Mouse (Mus musculus): Measurements from ENCODE around the gene Gja8. TPM values are rescaled to one million over a fixed set of nuclear protein-coding genes. Genes with fewer than 3 reads are reported as not detected.

Gene Gja8
- not detected for total RNA-seq (2023)

DNA sequence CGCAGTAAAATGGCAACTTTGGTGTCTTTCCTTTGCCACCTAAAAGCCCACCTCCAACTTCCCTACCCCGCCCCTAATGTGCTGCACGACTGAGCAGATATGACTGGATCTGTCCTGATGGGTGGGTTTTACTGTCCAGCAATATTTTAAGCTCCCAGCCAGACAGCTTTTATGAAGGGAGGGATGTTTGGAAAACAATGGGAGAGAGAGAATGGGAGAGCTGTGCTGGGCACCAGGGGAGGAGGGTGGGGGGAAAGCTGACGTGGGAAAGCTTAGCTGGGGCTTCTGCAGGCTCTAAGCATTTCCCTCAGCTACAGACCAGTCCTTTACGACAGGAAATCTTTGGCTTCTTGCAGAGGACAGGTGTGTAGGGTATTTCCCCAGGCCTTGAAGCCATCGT, at the start of gene Gja8:
Gja8 (minus strand) TSS at position 101 of the 400 bp plus-strand sequence.

DNA sequence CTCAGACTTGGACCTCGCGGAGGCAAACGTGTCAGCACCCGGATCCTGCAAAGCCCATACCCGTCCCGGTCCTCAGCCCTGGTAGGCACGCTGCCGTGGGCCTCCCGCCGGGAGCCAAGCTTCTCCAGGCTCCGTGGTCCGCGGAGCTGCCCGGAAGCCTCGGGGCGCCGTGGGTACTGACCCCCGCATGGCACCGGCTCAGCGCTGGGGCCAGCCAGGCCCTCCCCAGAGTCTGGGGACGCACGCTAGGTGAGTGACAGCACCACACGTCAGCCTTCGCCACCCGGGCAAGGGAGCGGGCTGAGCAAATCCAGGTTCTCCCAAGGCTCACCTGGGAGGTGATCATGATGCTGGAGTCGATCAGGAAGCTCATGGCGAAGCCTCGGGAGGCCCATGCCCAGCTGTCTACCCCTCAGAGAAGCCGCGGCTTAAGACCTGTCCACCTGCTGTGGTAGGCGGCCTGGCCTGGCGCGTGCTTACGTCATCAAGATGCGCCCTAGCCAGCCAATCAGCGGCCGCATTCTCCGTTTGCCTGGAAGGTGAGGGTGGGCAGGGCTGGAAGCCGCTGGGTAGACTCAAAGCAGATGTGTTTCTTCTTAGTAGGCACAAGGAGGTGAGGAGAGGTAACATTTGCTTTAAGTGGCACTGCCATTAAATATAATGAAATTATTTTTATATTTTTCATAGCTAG, 20.8 kb downstream of the Gja8 start, which contains the start of gene Gpr89:
Gpr89 (minus strand) TSS at position 496 of the 691 bp plus-strand sequence.

DNA sequence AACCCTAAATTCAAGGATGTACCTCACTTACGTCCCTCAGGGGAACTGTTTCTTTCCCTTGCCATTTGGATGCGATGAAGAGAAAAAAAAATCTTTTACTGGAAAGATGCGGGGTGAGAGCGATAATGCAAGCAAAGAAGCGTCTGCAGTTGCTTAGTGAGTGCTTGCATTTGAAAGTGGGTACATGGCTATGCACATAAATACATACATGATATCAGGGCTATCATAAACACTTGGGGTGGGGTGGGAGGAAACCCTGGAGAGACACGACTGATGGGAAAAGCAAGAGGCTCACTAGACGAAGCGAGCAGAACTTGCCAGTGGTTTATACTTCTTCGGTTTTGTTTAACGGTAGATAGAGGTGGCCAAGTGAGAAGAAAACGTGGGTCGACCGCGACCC, 21.4 kb downstream of the Gja8 start, which contains the start of gene Gja5:
Gja5 (plus strand) TSS at position 301 of the 400 bp plus-strand sequence.

Other genes starting within 250 kb of the Gja8 start
- gene Pias3, start 229.6 kb downstream of the Gja8 start, total RNA-seq (2023), result 10 to 100 TPM; 38.8 to 48.2 TPM
- gene Nudt17, start 217.5 kb downstream of the Gja8 start, total RNA-seq (2023), result 1 to 10 TPM; 1.8 to 2.1 TPM
- gene Polr3c, start 198.4 kb downstream of the Gja8 start, total RNA-seq (2023), result 10 to 100 TPM; 38.8 to 45.6 TPM
- 10 to 100 TPM; 68.9 to 71.1 TPM for gene Rnf115, start 198.4 kb downstream of the Gja8 start, total RNA-seq (2023)
- not detected for gene Pdzk1, start 96.7 kb downstream of the Gja8 start, total RNA-seq (2023)
- gene Cd160, start 96.7 kb downstream of the Gja8 start, total RNA-seq (2023), result not detected
- under 1 TPM; 0.11 to 0.36 TPM for gene Gja5, start 21.3 kb downstream of the Gja8 start, total RNA-seq (2023)
- gene Gpr89, start 20.7 kb downstream of the Gja8 start, total RNA-seq (2023), result 1 to 10 TPM; 6.9 to 8.3 TPM
- gene Acp6, start 232.8 kb upstream of the Gja8 start, total RNA-seq (2023), result 10 to 100 TPM; 11.7 to 18.2 TPM